Mouse (Mus musculus): ENCODE measurements at regions not wholly inside any gene's neighbourhood (a gene's known extent, or its start where the extent isn't known, plus 50 kb on each side); places are given as distances from the start of the nearest gene placed in this dataset.

- no peak for ATAC-seq (ENCODE audit: insufficient number of reproducible peaks, insufficient read depth, low FRiP score, low read depth)
- H3K4me2 ChIP-seq (ENCODE audit: low read length): no peak overlapping the region
Observed at GRCm38 (mm10) chr5:125843259-125843658, 311.7 kb downstream of the Tmem132b start.

GRCm38 (mm10) chr5:125849722-125850121 is 318.1 kb downstream of the Tmem132b start:
- H3K9me3 ChIP-seq (ENCODE audit: control insufficient read depth, low read length): peaks cover 37% of the 10 kb centered on the region
- no peak overlapping the region for H3K9ac ChIP-seq (ENCODE audit: low read length)
- no peak for ATAC-seq (ENCODE audit: insufficient number of reproducible peaks, insufficient read depth, low FRiP score, low read depth)
- no peak overlapping the region for H3K27ac ChIP-seq (replicated peaks in 1 of 2; ENCODE audit: control insufficient read depth in 1 of 2, insufficient read depth in 1 of 2, low read depth in 2 of 2, low read length in 2 of 2)
- H3K27me3 ChIP-seq (ENCODE audit: control insufficient read depth, insufficient read depth, low read length): no peaks in the 10 kb centered on the region
- WGBS: 76% methylated on average over 7 of the region's 7 CpGs
- H3K4me1 ChIP-seq (ENCODE audit: control insufficient read depth in 2 of 2, insufficient read depth in 2 of 2, low read length in 2 of 2): no peaks in the 10 kb centered on the region
- H3K4me3 ChIP-seq (ENCODE audit: control insufficient read depth in 1 of 2, insufficient read depth in 1 of 2, low read depth in 1 of 2, low read length in 2 of 2): no peak overlapping the region
- no peaks in the 10 kb centered on the region for H3K36me3 ChIP-seq (ENCODE audit: control insufficient read depth, insufficient read depth, low read length)
- H3K4me2 ChIP-seq (ENCODE audit: low read length): no peak overlapping the region

More at GRCm38 (mm10) chr5:125843259-125843658, 311.7 kb downstream of the Tmem132b start:
- no peaks in the 10 kb centered on the region for H3K27me3 ChIP-seq (ENCODE audit: control insufficient read depth, insufficient read depth, low read length)
- H3K27ac ChIP-seq (replicated peaks in 1 of 2; ENCODE audit: control insufficient read depth in 1 of 2, insufficient read depth in 1 of 2, low read depth in 2 of 2, low read length in 2 of 2): no peak overlapping the region
- no peak overlapping the region for H3K9ac ChIP-seq (ENCODE audit: low read length)
- no peaks in the 10 kb centered on the region for H3K36me3 ChIP-seq (ENCODE audit: control insufficient read depth, insufficient read depth, low read length)
- H3K4me1 ChIP-seq (ENCODE audit: control insufficient read depth in 2 of 2, insufficient read depth in 2 of 2, low read length in 2 of 2): no peaks in the 10 kb centered on the region
- no peak overlapping the region for H3K4me3 ChIP-seq (ENCODE audit: control insufficient read depth in 1 of 2, insufficient read depth in 1 of 2, low read depth in 1 of 2, low read length in 2 of 2)
- WGBS: 62% methylated on average over 6 of the region's 6 CpGs
- peaks cover 24% of the 10 kb centered on the region for H3K9me3 ChIP-seq (ENCODE audit: control insufficient read depth, low read length)

GRCm38 (mm10) chr5:125876296-125876695 is 344.7 kb downstream of the Tmem132b start:
- no peaks in the 10 kb centered on the region for H3K27me3 ChIP-seq (ENCODE audit: control insufficient read depth, insufficient read depth, low read length)
- 75% methylated on average over 9 of the region's 9 CpGs for WGBS
- no peaks in the 10 kb centered on the region for H3K4me1 ChIP-seq (ENCODE audit: control insufficient read depth in 2 of 2, insufficient read depth in 2 of 2, low read length in 2 of 2)
- ATAC-seq (ENCODE audit: insufficient number of reproducible peaks, insufficient read depth, low FRiP score, low read depth): no peak
- H3K4me3 ChIP-seq (ENCODE audit: control insufficient read depth in 1 of 2, insufficient read depth in 1 of 2, low read depth in 1 of 2, low read length in 2 of 2): no peak overlapping the region
- no peak overlapping the region for H3K4me2 ChIP-seq (ENCODE audit: low read length)
- H3K36me3 ChIP-seq (ENCODE audit: control insufficient read depth, insufficient read depth, low read length): no peaks in the 10 kb centered on the region
- peaks cover 9% of the 10 kb centered on the region for H3K9me3 ChIP-seq (ENCODE audit: control insufficient read depth, low read length)
- H3K27ac ChIP-seq (replicated peaks in 1 of 2; ENCODE audit: control insufficient read depth in 1 of 2, insufficient read depth in 1 of 2, low read depth in 2 of 2, low read length in 2 of 2): no peak overlapping the region
- H3K9ac ChIP-seq (ENCODE audit: low read length): no peak overlapping the region

GRCm38 (mm10) chr5:125888840-125889239 is 357.3 kb downstream of the Tmem132b start:
- Histone ChIP-seq H3K4me2 (ENCODE audit: low read length) (no peak overlapping the region), H3K4me1 (ENCODE audit: control insufficient read depth in 2 of 2, insufficient read depth in 2 of 2, low read length in 2 of 2) (no peaks in the 10 kb centered on the region), H3K27me3 (ENCODE audit: control insufficient read depth, insufficient read depth, low read length) (no peaks in the 10 kb centered on the region), H3K9me3 (ENCODE audit: control insufficient read depth, low read length) (peaks cover 20% of the 10 kb centered on the region), H3K9ac (ENCODE audit: low read length) (no peak overlapping the region), H3K4me3 (ENCODE audit: control insufficient read depth in 1 of 2, insufficient read depth in 1 of 2, low read depth in 1 of 2, low read length in 2 of 2) (no peak overlapping the region), H3K27ac (replicated peaks in 1 of 2; ENCODE audit: control insufficient read depth in 1 of 2, insufficient read depth in 1 of 2, low read depth in 2 of 2, low read length in 2 of 2) (no peak overlapping the region), H3K36me3 (ENCODE audit: control insufficient read depth, insufficient read depth, low read length) (no peaks in the 10 kb centered on the region)
- no peak for ATAC-seq (ENCODE audit: insufficient number of reproducible peaks, insufficient read depth, low FRiP score, low read depth)
- WGBS: 70% methylated on average over 2 of the region's 2 CpGs

- no peaks in the 10 kb centered on the region for H3K4me1 ChIP-seq (ENCODE audit: control insufficient read depth in 2 of 2, insufficient read depth in 2 of 2, low read length in 2 of 2)
- WGBS: 65% methylated on average over 6 of the region's 6 CpGs
- ATAC-seq (ENCODE audit: insufficient number of reproducible peaks, insufficient read depth, low FRiP score, low read depth): no peak
Observed at GRCm38 (mm10) chr5:125893864-125894263, 362.3 kb downstream of the Tmem132b start.

GRCm38 (mm10) chr5:125902038-125902437 is 370.5 kb downstream of the Tmem132b start:
- no peaks in the 10 kb centered on the region for H3K27me3 ChIP-seq (ENCODE audit: control insufficient read depth, insufficient read depth, low read length)
- H3K27ac ChIP-seq (replicated peaks in 1 of 2; ENCODE audit: control insufficient read depth in 1 of 2, insufficient read depth in 1 of 2, low read depth in 2 of 2, low read length in 2 of 2): no peak overlapping the region
- H3K36me3 ChIP-seq (ENCODE audit: control insufficient read depth, insufficient read depth, low read length): no peaks in the 10 kb centered on the region
- no peaks in the 10 kb centered on the region for H3K9me3 ChIP-seq (ENCODE audit: control insufficient read depth, low read length)
- H3K4me2 ChIP-seq (ENCODE audit: low read length): no peak overlapping the region
- no peak for ATAC-seq (ENCODE audit: insufficient number of reproducible peaks, insufficient read depth, low FRiP score, low read depth)
- WGBS: 77% methylated on average over 4 of the region's 4 CpGs
- H3K4me1 ChIP-seq (ENCODE audit: control insufficient read depth in 2 of 2, insufficient read depth in 2 of 2, low read length in 2 of 2): no peaks in the 10 kb centered on the region
- H3K9ac ChIP-seq (ENCODE audit: low read length): no peak overlapping the region
- no peak overlapping the region for H3K4me3 ChIP-seq (ENCODE audit: control insufficient read depth in 1 of 2, insufficient read depth in 1 of 2, low read depth in 1 of 2, low read length in 2 of 2)

More at GRCm38 (mm10) chr5:125893864-125894263, 362.3 kb downstream of the Tmem132b start:
- H3K27ac ChIP-seq (replicated peaks in 1 of 2; ENCODE audit: control insufficient read depth in 1 of 2, insufficient read depth in 1 of 2, low read depth in 2 of 2, low read length in 2 of 2): no peak overlapping the region
- H3K4me2 ChIP-seq (ENCODE audit: low read length): no peak overlapping the region
- H3K9ac ChIP-seq (ENCODE audit: low read length): no peak overlapping the region
- no peaks in the 10 kb centered on the region for H3K27me3 ChIP-seq (ENCODE audit: control insufficient read depth, insufficient read depth, low read length)
- H3K36me3 ChIP-seq (ENCODE audit: control insufficient read depth, insufficient read depth, low read length): no peaks in the 10 kb centered on the region
- H3K9me3 ChIP-seq (ENCODE audit: control insufficient read depth, low read length): peaks cover 23% of the 10 kb centered on the region
- H3K4me3 ChIP-seq (ENCODE audit: control insufficient read depth in 1 of 2, insufficient read depth in 1 of 2, low read depth in 1 of 2, low read length in 2 of 2): no peak overlapping the region

GRCm38 (mm10) chr5:125904426-125904825 is 372.9 kb downstream of the Tmem132b start:
- Histone ChIP-seq H3K27me3 (ENCODE audit: control insufficient read depth, insufficient read depth, low read length) (no peaks in the 10 kb centered on the region), H3K27ac (replicated peaks in 1 of 2; ENCODE audit: control insufficient read depth in 1 of 2, insufficient read depth in 1 of 2, low read depth in 2 of 2, low read length in 2 of 2) (no peak overlapping the region), H3K9ac (ENCODE audit: low read length) (no peak overlapping the region), H3K4me1 (ENCODE audit: control insufficient read depth in 2 of 2, insufficient read depth in 2 of 2, low read length in 2 of 2) (no peaks in the 10 kb centered on the region), H3K9me3 (ENCODE audit: control insufficient read depth, low read length) (no peaks in the 10 kb centered on the region; the same call in 1 of the 2 replicates), H3K4me2 (ENCODE audit: low read length) (no peak overlapping the region), H3K36me3 (ENCODE audit: control insufficient read depth, insufficient read depth, low read length) (no peaks in the 10 kb centered on the region), H3K4me3 (ENCODE audit: control insufficient read depth in 1 of 2, insufficient read depth in 1 of 2, low read depth in 1 of 2, low read length in 2 of 2) (no peak overlapping the region)
- WGBS: 81% methylated on average over 5 of the region's 5 CpGs
- no peak for ATAC-seq (ENCODE audit: insufficient number of reproducible peaks, insufficient read depth, low FRiP score, low read depth)

- Histone ChIP-seq H3K27me3 (ENCODE audit: control insufficient read depth, insufficient read depth, low read length) (no peaks in the 10 kb centered on the region), H3K4me1 (ENCODE audit: control insufficient read depth in 2 of 2, insufficient read depth in 2 of 2, low read length in 2 of 2) (no peaks in the 10 kb centered on the region), H3K36me3 (ENCODE audit: control insufficient read depth, insufficient read depth, low read length) (no peaks in the 10 kb centered on the region), H3K4me3 (ENCODE audit: control insufficient read depth in 1 of 2, insufficient read depth in 1 of 2, low read depth in 1 of 2, low read length in 2 of 2) (no peak overlapping the region), H3K4me2 (ENCODE audit: low read length) (no peak overlapping the region), H3K9me3 (ENCODE audit: control insufficient read depth, low read length) (peaks cover 8% of the 10 kb centered on the region), H3K9ac (ENCODE audit: low read length) (no peak overlapping the region), H3K27ac (replicated peaks in 1 of 2; ENCODE audit: control insufficient read depth in 1 of 2, insufficient read depth in 1 of 2, low read depth in 2 of 2, low read length in 2 of 2) (no peak overlapping the region)
- 61% methylated on average over 4 of the region's 4 CpGs for WGBS
- ATAC-seq (ENCODE audit: insufficient number of reproducible peaks, insufficient read depth, low FRiP score, low read depth): no peak
Observed at GRCm38 (mm10) chr5:125907332-125907731, 375.8 kb downstream of the Tmem132b start.
